Mouse (Mus musculus) right cerebral cortex, adult 18-20 months (tissue): Measurements from ENCODE around the gene Olfr974.
"Not testable (repeated sequence)": the region's sequence is repeated elsewhere in the genome, so short reads cannot be mapped to it uniquely, and the experiment has no call there.

ENCODE experiments used
- DNase-seq: peaks from one replicate; pipeline ENCODE4 v3.0.0; 2022; ENCODE audit warnings: mixed read lengths

Olfr974 gene

GRCm38 (mm10) chr9:39937201-39937600 is at the start of gene Olfr974:
TSS of gene Olfr974 (plus strand) at chr9:39937501.
- no peak for DNase-seq

- no peak for DNase-seq
Observed at GRCm38 (mm10) chr9:39905106-39905505, 32.2 kb upstream of the Olfr974 start.

GRCm38 (mm10) chr9:39907036-39907435 is 30.3 kb upstream of the Olfr974 start, which contains the start of gene Olfr229:
TSS of gene Olfr229 (plus strand) at chr9:39907336.
- no peak for DNase-seq

- no peak for DNase-seq
Observed at GRCm38 (mm10) chr9:39909939-39910338, 27.4 kb upstream of the Olfr974 start.

- DNase-seq: not testable (repeated sequence)
Observed at GRCm38 (mm10) chr9:39927975-39928836, 9.1 kb upstream of the Olfr974 start.

GRCm38 (mm10) chr9:39928837-39929236 is 8.5 kb upstream of the Olfr974 start:
- DNase-seq: not testable (repeated sequence)

- no peak for DNase-seq
Observed at GRCm38 (mm10) chr9:39951946-39952345, 14.6 kb downstream of the Olfr974 start, which contains the start of gene Olfr975. TSS of gene Olfr975 (minus strand) at chr9:39952046.

GRCm38 (mm10) chr9:39961033-39961432 is 23.7 kb downstream of the Olfr974 start, which contains the start of gene Olfr976:
TSS of gene Olfr976 (minus strand) at chr9:39961133.
- DNase-seq: not testable (repeated sequence)

- DNase-seq: not testable (repeated sequence)
Observed at GRCm38 (mm10) chr9:39976581-39977145, 39.4 kb downstream of the Olfr974 start.

- no peak for DNase-seq
Observed at GRCm38 (mm10) chr9:39991813-39992212, 54.5 kb downstream of the Olfr974 start, which contains the start of gene Olfr978. TSS of gene Olfr978 (plus strand) at chr9:39992113.
